Mouse (Mus musculus): ENCODE data around the gene Olfr1163. TPM values are rescaled to one million over a fixed set of nuclear protein-coding genes. Genes with fewer than 3 reads are reported as not detected.

Gene Olfr1163
- polyA plus RNA-seq (2014; fragmentation: Illumina TruSeq; extraction: RNeasy Lipid Tissue Mini Kit (QIAGEN cat#74804); ENCODE audit: insufficient read depth, low read depth, low replicate concordance) = not detected

GRCm38 (mm10) chr2:88071730-88072129 is at the start of gene Olfr1163:
Gene Olfr1163, minus strand, starts transcription at chr2:88071830.

GRCm38 (mm10) chr2:88093866-88094265 is 22.2 kb upstream of the Olfr1163 start, which contains the start of gene Olfr1164:
Gene Olfr1164, minus strand, starts transcription at chr2:88093966.

GRCm38 (mm10) chr2:88051029-88051428 is 20.6 kb downstream of the Olfr1163 start, which contains the start of gene Olfr1162:
Gene Olfr1162, minus strand, starts transcription at chr2:88051129.

GRCm38 (mm10) chr2:88037599-88037998 is 34.0 kb downstream of the Olfr1163 start, which contains the start of gene Olfr73:
Gene Olfr73, minus strand, starts transcription at chr2:88037699.

GRCm38 (mm10) chr2:88022474-88022873 is 49.2 kb downstream of the Olfr1163 start, which contains the start of gene Olfr1161:
Gene Olfr1161, plus strand, starts transcription at chr2:88022774.

Other genes starting within 250 kb of the Olfr1163 start
- not detected for gene Olfr1148, start 241.3 kb downstream of the Olfr1163 start, polyA plus RNA-seq (2014; fragmentation: Illumina TruSeq; extraction: RNeasy Lipid Tissue Mini Kit (QIAGEN cat#74804); ENCODE audit: insufficient read depth, low read depth, low replicate concordance)
- gene Olfr1150-ps1, start 227.8 kb downstream of the Olfr1163 start, polyA plus RNA-seq (2014; fragmentation: Illumina TruSeq; extraction: RNeasy Lipid Tissue Mini Kit (QIAGEN cat#74804); ENCODE audit: insufficient read depth, low read depth, low replicate concordance) = not detected
- gene Olfr1151, start 216.0 kb downstream of the Olfr1163 start, polyA plus RNA-seq (2014; fragmentation: Illumina TruSeq; extraction: RNeasy Lipid Tissue Mini Kit (QIAGEN cat#74804); ENCODE audit: insufficient read depth, low read depth, low replicate concordance) = not detected
- not detected for gene Olfr1152, start 205.3 kb downstream of the Olfr1163 start, polyA plus RNA-seq (2014; fragmentation: Illumina TruSeq; extraction: RNeasy Lipid Tissue Mini Kit (QIAGEN cat#74804); ENCODE audit: insufficient read depth, low read depth, low replicate concordance)
- gene Olfr1153, start 176.9 kb downstream of the Olfr1163 start, polyA plus RNA-seq (2014; fragmentation: Illumina TruSeq; extraction: RNeasy Lipid Tissue Mini Kit (QIAGEN cat#74804); ENCODE audit: insufficient read depth, low read depth, low replicate concordance) = not detected
- gene Olfr1154, start 166.7 kb downstream of the Olfr1163 start, polyA plus RNA-seq (2014; fragmentation: Illumina TruSeq; extraction: RNeasy Lipid Tissue Mini Kit (QIAGEN cat#74804); ENCODE audit: insufficient read depth, low read depth, low replicate concordance) = not detected
- not detected for gene Olfr1155, start 126.7 kb downstream of the Olfr1163 start, polyA plus RNA-seq (2014; fragmentation: Illumina TruSeq; extraction: RNeasy Lipid Tissue Mini Kit (QIAGEN cat#74804); ENCODE audit: insufficient read depth, low read depth, low replicate concordance)
- gene Olfr1156, start 118.7 kb downstream of the Olfr1163 start, polyA plus RNA-seq (2014; fragmentation: Illumina TruSeq; extraction: RNeasy Lipid Tissue Mini Kit (QIAGEN cat#74804); ENCODE audit: insufficient read depth, low read depth, low replicate concordance) = not detected
- not detected for gene Olfr1157, start 103.5 kb downstream of the Olfr1163 start, polyA plus RNA-seq (2014; fragmentation: Illumina TruSeq; extraction: RNeasy Lipid Tissue Mini Kit (QIAGEN cat#74804); ENCODE audit: insufficient read depth, low read depth, low replicate concordance)
- not detected for gene Olfr74, start 97.2 kb downstream of the Olfr1163 start, polyA plus RNA-seq (2014; fragmentation: Illumina TruSeq; extraction: RNeasy Lipid Tissue Mini Kit (QIAGEN cat#74804); ENCODE audit: insufficient read depth, low read depth, low replicate concordance)
- not detected for gene Olfr1158, start 81.7 kb downstream of the Olfr1163 start, polyA plus RNA-seq (2014; fragmentation: Illumina TruSeq; extraction: RNeasy Lipid Tissue Mini Kit (QIAGEN cat#74804); ENCODE audit: insufficient read depth, low read depth, low replicate concordance)
- not detected for gene Olfr1160, start 63.6 kb downstream of the Olfr1163 start, polyA plus RNA-seq (2014; fragmentation: Illumina TruSeq; extraction: RNeasy Lipid Tissue Mini Kit (QIAGEN cat#74804); ENCODE audit: insufficient read depth, low read depth, low replicate concordance)
- gene Olfr1161, start 49.1 kb downstream of the Olfr1163 start, polyA plus RNA-seq (2014; fragmentation: Illumina TruSeq; extraction: RNeasy Lipid Tissue Mini Kit (QIAGEN cat#74804); ENCODE audit: insufficient read depth, low read depth, low replicate concordance) = not detected
- not detected for gene Olfr73, start 34.1 kb downstream of the Olfr1163 start, polyA plus RNA-seq (2014; fragmentation: Illumina TruSeq; extraction: RNeasy Lipid Tissue Mini Kit (QIAGEN cat#74804); ENCODE audit: insufficient read depth, low read depth, low replicate concordance)
- not detected for gene Olfr1162, start 20.7 kb downstream of the Olfr1163 start, polyA plus RNA-seq (2014; fragmentation: Illumina TruSeq; extraction: RNeasy Lipid Tissue Mini Kit (QIAGEN cat#74804); ENCODE audit: insufficient read depth, low read depth, low replicate concordance)
- not detected for gene Olfr1164, start 22.1 kb upstream of the Olfr1163 start, polyA plus RNA-seq (2014; fragmentation: Illumina TruSeq; extraction: RNeasy Lipid Tissue Mini Kit (QIAGEN cat#74804); ENCODE audit: insufficient read depth, low read depth, low replicate concordance)
- gene Olfr1166, start 56.4 kb upstream of the Olfr1163 start, polyA plus RNA-seq (2014; fragmentation: Illumina TruSeq; extraction: RNeasy Lipid Tissue Mini Kit (QIAGEN cat#74804); ENCODE audit: insufficient read depth, low read depth, low replicate concordance) = not detected
- not detected for gene Olfr1167, start 83.4 kb upstream of the Olfr1163 start, polyA plus RNA-seq (2014; fragmentation: Illumina TruSeq; extraction: RNeasy Lipid Tissue Mini Kit (QIAGEN cat#74804); ENCODE audit: insufficient read depth, low read depth, low replicate concordance)
- gene Olfr1168, start 110.0 kb upstream of the Olfr1163 start, polyA plus RNA-seq (2014; fragmentation: Illumina TruSeq; extraction: RNeasy Lipid Tissue Mini Kit (QIAGEN cat#74804); ENCODE audit: insufficient read depth, low read depth, low replicate concordance) = not detected
- gene Olfr1170, start 156.5 kb upstream of the Olfr1163 start, polyA plus RNA-seq (2014; fragmentation: Illumina TruSeq; extraction: RNeasy Lipid Tissue Mini Kit (QIAGEN cat#74804); ENCODE audit: insufficient read depth, low read depth, low replicate concordance) = not detected
- gene Olfr1173, start 208.0 kb upstream of the Olfr1163 start, polyA plus RNA-seq (2014; fragmentation: Illumina TruSeq; extraction: RNeasy Lipid Tissue Mini Kit (QIAGEN cat#74804); ENCODE audit: insufficient read depth, low read depth, low replicate concordance) = not detected
- gene Olfr1174-ps, start 243.3 kb upstream of the Olfr1163 start, polyA plus RNA-seq (2014; fragmentation: Illumina TruSeq; extraction: RNeasy Lipid Tissue Mini Kit (QIAGEN cat#74804); ENCODE audit: insufficient read depth, low read depth, low replicate concordance) = not detected

All from lung, adult 10 weeks (tissue).